In genomic region chr7:79308455-79309030, GRCm38 (mm10) we compare ENCODE assay signal across 9 mouse cellular contexts. TPM values are rescaled to one million over a fixed set of nuclear protein-coding genes. Genes with fewer than 3 reads are reported as not detected.
A peak's percentile ranks its signal among the peaks of the same experiment; 100 is the strongest.
DNase-seq lines count a peak whose midpoint lies in the region; ATAC-seq and TF ChIP-seq lines count a peak whose summit lies in the region.
"Had no signal": no experiment of that assay in that cellular context is flagged by ENCODE, and none has a peak within 500 bp of the region (broad histone marks: within the 10 kb centered on the region; RNA-seq: fewer than 3 reads in every experiment).

No protein-coding gene starts in this region.

- no peak overlapping the region for H3K4me3 ChIP-seq in kidney, adult 2 months (ENCODE audit: insufficient read depth, low read depth, low read length)
- no peak overlapping the region for H3K4me3 ChIP-seq in midbrain, embryonic 13.5 days (replicated peaks)
- H3K4me3 ChIP-seq: heart, embryonic 13.5 days had no signal

- peaks cover 36% of the 10 kb centered on the region for H3K4me1 ChIP-seq in kidney, adult 2 months (ENCODE audit: control insufficient read depth, insufficient read depth, low read length)
- H3K4me1 ChIP-seq in midbrain, embryonic 13.5 days (replicated peaks), result peaks cover 52% of the 10 kb centered on the region

- H3K9ac ChIP-seq in midbrain, embryonic 13.5 days (replicated peaks), result no peak overlapping the region
- H3K9ac ChIP-seq: heart, embryonic 13.5 days had no signal

- no peaks in the 10 kb centered on the region for H3K9me3 ChIP-seq in midbrain, embryonic 13.5 days
- H3K9me3 ChIP-seq: heart, embryonic 13.5 days had no signal

- no peak for TF ChIP-seq POLR2A in kidney, adult 2 months (IDR thresholded peaks at IDR 0.05; ENCODE audit: low read depth, low read length)

- peak; percentile 57 for ATAC-seq in granulocyte monocyte progenitor cell, adult 5-6 weeks (replicated peaks; ENCODE audit: poor library complexity, severe bottlenecking)
- no peak for ATAC-seq in midbrain, embryonic 13.5 days

- no peak for TF ChIP-seq CTCF in kidney, adult 2 months (conservative IDR thresholded peaks at IDR 0.05; ENCODE audit: insufficient read depth, insufficient read length, low read depth, low read length)

- no peaks in the 10 kb centered on the region for H3K27me3 ChIP-seq in kidney, adult 2 months (replicated peaks; ENCODE audit: control insufficient read depth, insufficient read depth, low read length)
- H3K27me3 ChIP-seq in midbrain, embryonic 13.5 days, result no peaks in the 10 kb centered on the region
- H3K27me3 ChIP-seq: heart, embryonic 13.5 days had no signal

- WGBS in kidney, adult 2 months, result 27% methylated on average over 8 of the region's 8 CpGs
- WGBS in midbrain, embryonic 13.5 days, result 75% methylated on average over 8 of the region's 8 CpGs

- intact Hi-C loops in left cerebral cortex, postnatal 25 days (cut with DNase I), result loop anchor here (5.0 kb wide), 1 partner anchor 39 kb away; no protein-coding TSS in a partner anchor

- H3K27ac ChIP-seq in kidney, adult 2 months (ENCODE audit: insufficient read depth, low read depth, low read length), result no peak overlapping the region
- H3K27ac ChIP-seq in midbrain, embryonic 13.5 days, result peak overlapping the region; percentile 78

- H3K36me3 ChIP-seq in kidney, adult 2 months (ENCODE audit: control insufficient read depth, insufficient read depth, low read length), result no peaks in the 10 kb centered on the region
- H3K36me3 ChIP-seq in midbrain, embryonic 13.5 days, result peaks cover 2% of the 10 kb centered on the region; the same call in 1 of the 2 replicates
- H3K36me3 ChIP-seq: heart, embryonic 13.5 days had no signal

- no peak overlapping the region for H3K4me2 ChIP-seq in midbrain, embryonic 13.5 days (replicated peaks)

- DNase-seq in kidney, adult 2 months, result peak; percentile 34
- no peak for DNase-seq in kidney, postnatal 36 days
- peak; percentile 47 for DNase-seq in adrenal gland, postnatal 10 days
- no peak for DNase-seq in thymus, postnatal 36 days
- no peak for DNase-seq in left cerebral cortex, postnatal 25 days (ENCODE audit: low spot score in 2 of 2)
- DNase-seq in cerebellum, postnatal 25 days, result no peak

RNA-seq across cellular contexts. Expression of gene Abhd2, which starts 35.5 kb away (rescaled TPM):
- polyA plus RNA-seq in kidney, adult 2 months (2012; rRNA removed), result 29.4 and 33.3 TPM in 2 replicates
- total RNA-seq in adrenal gland, postnatal 10 days (2021), result 100 to 1,000 TPM; 247 to 382 TPM
- total RNA-seq in granulocyte monocyte progenitor cell, adult 5-6 weeks (2014; fragmentation: Nextera tagmentation), result 55.3 and 56.0 TPM in 2 replicates
- 33.3 and 33.4 TPM in 2 replicates for total RNA-seq in granulocyte monocyte progenitor cell, adult 5-6 weeks (2017)
- 16.4 and 16.5 TPM in 2 replicates for polyA plus RNA-seq in midbrain, embryonic 13.5 days (2015; fragmentation: Nextera tagmentation; extraction: Ambion mirVana)
- 100 to 1,000 TPM; 103 to 120 TPM for total RNA-seq in left cerebral cortex, postnatal 25 days (2021)

Comparison
In these comparisons a context has a peak if more than half of its experiments do, and no peak if none do; other contexts are left out.
1. DNase-seq: peak in kidney, adult 2 months (single experiment) and adrenal gland, postnatal 10 days (single experiment); none in kidney, postnatal 36 days (0 of 2), thymus, postnatal 36 days (0 of 2), left cerebral cortex, postnatal 25 days (0 of 2) and cerebellum, postnatal 25 days (0 of 2).